Mouse (Mus musculus) cerebellum, adult 2 months (tissue): ENCODE measurements around the gene Smoc1.

Source experiments
- CTCF ChIP-seq: fragments of 200-500 bp; IDR thresholded peaks from 2 replicates; pipeline ENCODE4 v1.5.1; 2011; ENCODE audit warnings: low read depth, mild to moderate bottlenecking, control low read depth, low read length, moderate library complexity, borderline replicate concordance; ENCODE audit not compliant: insufficient read depth
- POLR2A ChIP-seq: fragments of 200-500 bp; IDR thresholded peaks from 2 replicates; pipeline ENCODE4 v1.6.1; 2011; ENCODE audit warnings: low read length, control low read depth, borderline replicate concordance; ENCODE audit not compliant: insufficient read depth

DNA sequence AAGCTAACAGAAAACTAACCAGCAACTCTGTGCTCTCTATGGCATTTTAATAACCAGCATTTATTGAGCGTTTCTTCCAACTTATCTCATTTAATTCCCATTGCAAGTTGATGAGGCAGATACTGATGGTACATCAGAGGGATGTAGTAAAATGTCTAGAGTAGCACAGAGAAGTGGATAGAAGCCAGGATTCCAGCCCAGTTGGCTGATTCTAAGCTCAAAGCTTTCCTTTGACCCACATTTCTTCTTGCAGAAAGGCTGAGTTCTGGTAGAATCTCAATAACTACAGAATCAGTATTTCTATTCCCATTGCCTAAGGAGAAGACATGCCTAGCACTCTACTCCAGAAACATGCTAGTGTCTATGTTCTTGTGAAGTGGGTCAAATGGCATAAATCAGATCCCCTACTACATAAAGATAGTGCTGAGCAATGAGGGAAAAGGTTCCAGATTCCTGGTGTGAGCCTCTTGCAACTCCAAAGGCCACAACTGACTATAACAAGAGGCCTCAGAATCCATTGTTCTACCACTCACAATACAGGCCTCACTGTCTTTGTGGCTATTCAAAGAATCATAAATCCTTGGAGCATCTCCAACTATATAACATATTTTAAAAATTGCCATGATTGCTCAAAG lies 207.3 kb downstream of the Smoc1 start:
- no peak for TF ChIP-seq CTCF
- no peak for TF ChIP-seq POLR2A
